Mouse (Mus musculus): ENCODE results near the gene Aqp7. TPM values are rescaled to one million over a fixed set of nuclear protein-coding genes. Genes with fewer than 3 reads are reported as not detected.

Aqp7 gene
- polyA plus RNA-seq, 1 experiment, result 21.5 TPM

DNA sequence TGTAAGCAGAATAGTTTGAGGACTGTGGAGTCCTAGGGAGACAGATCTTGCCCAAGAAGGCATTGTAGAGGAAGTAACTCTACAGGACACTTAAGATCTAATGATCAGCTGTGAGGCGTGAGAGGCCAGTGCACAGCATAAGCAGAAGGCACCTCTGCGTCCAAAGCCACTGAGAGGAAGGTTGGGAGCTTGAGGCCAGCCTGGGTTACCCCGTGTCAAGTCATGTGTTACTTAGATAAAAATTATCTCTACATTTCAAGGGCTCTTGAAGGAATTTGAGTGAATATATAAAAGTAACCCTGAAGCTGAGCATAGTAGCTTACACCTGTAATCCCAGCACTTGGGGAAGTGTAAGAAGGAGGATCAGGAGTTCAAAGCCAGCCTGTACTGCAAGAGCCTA, 34.6 kb downstream of the Aqp7 start:
- peaks cover 49% of the 10 kb centered on the region for H3K36me3 ChIP-seq (ENCODE audit: control insufficient read depth, insufficient read depth, low read length)
- TF ChIP-seq CTCF (IDR thresholded peaks at IDR 0.05; ENCODE audit: extremely low read depth, insufficient read length, insufficient replicate concordance, low read depth, low read length) (no peak), POLR2A (IDR thresholded peaks at IDR 0.05; ENCODE audit: low read depth, low read length) (no peak)
- H3K4me3 ChIP-seq (ENCODE audit: low read depth, low read length), result no peak overlapping the region
- H3K27ac ChIP-seq (ENCODE audit: insufficient read depth, low read depth, low read length), result no peak overlapping the region
- no peaks in the 10 kb centered on the region for H3K27me3 ChIP-seq (ENCODE audit: control insufficient read depth, insufficient read depth, low read length)
- H3K4me1 ChIP-seq (ENCODE audit: control insufficient read depth, insufficient read depth, insufficient read length, low read length), result no peaks in the 10 kb centered on the region
- WGBS, result 74% methylated on average over 3 of the region's 3 CpGs

- 89% methylated on average over 9 of the region's 9 CpGs for WGBS
- Histone ChIP-seq H3K36me3 (ENCODE audit: control insufficient read depth, insufficient read depth, low read length) (peaks cover 79% of the 10 kb centered on the region), H3K4me3 (ENCODE audit: low read depth, low read length) (no peak overlapping the region), H3K4me1 (ENCODE audit: control insufficient read depth, insufficient read depth, insufficient read length, low read length) (no peaks in the 10 kb centered on the region), H3K27ac (ENCODE audit: insufficient read depth, low read depth, low read length) (no peak overlapping the region), H3K27me3 (ENCODE audit: control insufficient read depth, insufficient read depth, low read length) (no peaks in the 10 kb centered on the region)
- no peak for TF ChIP-seq CTCF (IDR thresholded peaks at IDR 0.05; ENCODE audit: extremely low read depth, insufficient read length, insufficient replicate concordance, low read depth, low read length)
- no peak for TF ChIP-seq POLR2A (IDR thresholded peaks at IDR 0.05; ENCODE audit: low read depth, low read length)
Measured at GRCm38 (mm10) chr4:41000842-41001639, 46.9 kb downstream of the Aqp7 start.

DNA sequence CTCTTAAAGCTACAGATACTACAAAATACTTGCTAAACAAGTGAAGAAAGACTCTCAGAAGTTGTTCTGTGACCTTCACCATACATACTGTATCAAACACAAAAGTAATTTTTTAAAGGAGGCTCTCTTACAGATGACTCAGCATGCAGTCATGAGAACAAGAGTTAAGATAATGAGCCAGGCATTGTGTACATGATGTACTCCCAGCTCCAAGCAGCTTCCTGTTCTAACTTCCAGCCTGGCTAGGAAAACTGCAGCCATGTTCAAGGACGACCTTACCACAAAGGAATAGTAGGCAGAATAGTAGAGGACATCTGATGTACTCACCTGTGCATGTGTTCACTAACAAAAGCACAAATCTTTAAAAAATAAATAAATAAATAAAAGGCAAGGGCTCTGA, 47.7 kb downstream of the Aqp7 start:
- Histone ChIP-seq H3K4me3 (ENCODE audit: low read depth, low read length) (no peak overlapping the region), H3K4me1 (ENCODE audit: control insufficient read depth, insufficient read depth, insufficient read length, low read length) (no peaks in the 10 kb centered on the region), H3K27me3 (ENCODE audit: control insufficient read depth, insufficient read depth, low read length) (no peaks in the 10 kb centered on the region), H3K36me3 (ENCODE audit: control insufficient read depth, insufficient read depth, low read length) (peaks cover 82% of the 10 kb centered on the region), H3K27ac (ENCODE audit: insufficient read depth, low read depth, low read length) (no peak overlapping the region)
- WGBS, result 75% methylated on average over 1 of the region's 1 CpGs
- TF ChIP-seq POLR2A (IDR thresholded peaks at IDR 0.05; ENCODE audit: low read depth, low read length) (no peak), CTCF (IDR thresholded peaks at IDR 0.05; ENCODE audit: extremely low read depth, insufficient read length, insufficient replicate concordance, low read depth, low read length) (no peak)

- 86% methylated on average over 4 of the region's 4 CpGs for WGBS
- Histone ChIP-seq H3K36me3 (ENCODE audit: control insufficient read depth, insufficient read depth, low read length) (peaks cover 77% of the 10 kb centered on the region), H3K4me1 (ENCODE audit: control insufficient read depth, insufficient read depth, insufficient read length, low read length) (no peaks in the 10 kb centered on the region)
Measured at GRCm38 (mm10) chr4:40997916-40998315, 50.0 kb downstream of the Aqp7 start.

GRCm38 (mm10) chr4:40996302-40996701, 51.6 kb downstream of the Aqp7 start:
- Histone ChIP-seq H3K27me3 (ENCODE audit: control insufficient read depth, insufficient read depth, low read length) (no peaks in the 10 kb centered on the region), H3K4me3 (ENCODE audit: low read depth, low read length) (no peak overlapping the region), H3K36me3 (ENCODE audit: control insufficient read depth, insufficient read depth, low read length) (peaks cover 78% of the 10 kb centered on the region), H3K27ac (ENCODE audit: insufficient read depth, low read depth, low read length) (no peak overlapping the region), H3K4me1 (ENCODE audit: control insufficient read depth, insufficient read depth, insufficient read length, low read length) (no peaks in the 10 kb centered on the region)
- no peak for TF ChIP-seq POLR2A (IDR thresholded peaks at IDR 0.05; ENCODE audit: low read depth, low read length)
- no peak for TF ChIP-seq CTCF (IDR thresholded peaks at IDR 0.05; ENCODE audit: extremely low read depth, insufficient read length, insufficient replicate concordance, low read depth, low read length)
- 95% methylated on average over 6 of the region's 6 CpGs for WGBS

More at GRCm38 (mm10) chr4:40997916-40998315, 50.0 kb downstream of the Aqp7 start:
- Histone ChIP-seq H3K27ac (ENCODE audit: insufficient read depth, low read depth, low read length) (no peak overlapping the region), H3K4me3 (ENCODE audit: low read depth, low read length) (no peak overlapping the region), H3K27me3 (ENCODE audit: control insufficient read depth, insufficient read depth, low read length) (no peaks in the 10 kb centered on the region)
- TF ChIP-seq POLR2A (IDR thresholded peaks at IDR 0.05; ENCODE audit: low read depth, low read length) (no peak), CTCF (IDR thresholded peaks at IDR 0.05; ENCODE audit: extremely low read depth, insufficient read length, insufficient replicate concordance, low read depth, low read length) (no peak)

GRCm38 (mm10) chr4:40989633-40990032, 58.3 kb downstream of the Aqp7 start:
- H3K27ac ChIP-seq (ENCODE audit: insufficient read depth, low read depth, low read length), result no peak overlapping the region
- H3K4me3 ChIP-seq (ENCODE audit: low read depth, low read length), result no peak overlapping the region
- no peaks in the 10 kb centered on the region for H3K4me1 ChIP-seq (ENCODE audit: control insufficient read depth, insufficient read depth, insufficient read length, low read length)
- WGBS, result 91% methylated on average over 6 of the region's 6 CpGs
- TF ChIP-seq POLR2A (IDR thresholded peaks at IDR 0.05; ENCODE audit: low read depth, low read length), result no peak
- no peak for TF ChIP-seq CTCF (IDR thresholded peaks at IDR 0.05; ENCODE audit: extremely low read depth, insufficient read length, insufficient replicate concordance, low read depth, low read length)
- H3K36me3 ChIP-seq (ENCODE audit: control insufficient read depth, insufficient read depth, low read length), result peaks cover 76% of the 10 kb centered on the region
- no peaks in the 10 kb centered on the region for H3K27me3 ChIP-seq (ENCODE audit: control insufficient read depth, insufficient read depth, low read length)

GRCm38 (mm10) chr4:40983686-40984085, 64.3 kb downstream of the Aqp7 start:
- 77% methylated on average over 1 of the region's 1 CpGs for whole genome bisulfite sequencing
- no peaks in the 10 kb centered on the region for H3K27me3 ChIP-seq (ENCODE audit: control insufficient read depth, insufficient read depth, low read length)

More at GRCm38 (mm10) chr4:40983686-40984085, 64.3 kb downstream of the Aqp7 start:
- Histone ChIP-seq H3K27ac (ENCODE audit: insufficient read depth, low read depth, low read length) (no peak overlapping the region), H3K36me3 (ENCODE audit: control insufficient read depth, insufficient read depth, low read length) (peaks cover 45% of the 10 kb centered on the region), H3K4me1 (ENCODE audit: control insufficient read depth, insufficient read depth, insufficient read length, low read length) (no peaks in the 10 kb centered on the region), H3K4me3 (ENCODE audit: low read depth, low read length) (no peak overlapping the region)
- TF ChIP-seq POLR2A (IDR thresholded peaks at IDR 0.05; ENCODE audit: low read depth, low read length), result no peak
- TF ChIP-seq CTCF (IDR thresholded peaks at IDR 0.05; ENCODE audit: extremely low read depth, insufficient read length, insufficient replicate concordance, low read depth, low read length), result no peak

Other genes with a start within 250 kb of the Aqp7 start
- gene B4galt1, start 194.1 kb downstream of the Aqp7 start, polyA plus RNA-seq (2012; rRNA removed), result 71.3 and 79.4 TPM in 2 replicates
- 3,894 and 7,223 TPM in 2 replicates for gene Spink4, start 128.1 kb downstream of the Aqp7 start, polyA plus RNA-seq (2012; rRNA removed)
- gene Bag1, start 99.8 kb downstream of the Aqp7 start, polyA plus RNA-seq (2012; rRNA removed), result 163 and 200 TPM in 2 replicates
- 2.4 and 5.5 TPM in 2 replicates for gene Chmp5, start 99.7 kb downstream of the Aqp7 start, polyA plus RNA-seq (2012; rRNA removed)
- 6.1 and 11.1 TPM in 2 replicates for gene Nfx1, start 77.2 kb downstream of the Aqp7 start, polyA plus RNA-seq (2012; rRNA removed)
- 100 and 126 TPM in 2 replicates for gene Aqp3, start 50.0 kb upstream of the Aqp7 start, polyA plus RNA-seq (2012; rRNA removed)
- 10.4 and 16.6 TPM in 2 replicates for gene Nol6, start 76.3 kb upstream of the Aqp7 start, polyA plus RNA-seq (2012; rRNA removed)
- 9.2 and 25.3 TPM in 2 replicates for gene Ube2r2, start 87.6 kb upstream of the Aqp7 start, polyA plus RNA-seq (2012; rRNA removed)
- gene Ubap2, start 227.0 kb upstream of the Aqp7 start, polyA plus RNA-seq (2012; rRNA removed), result 60.7 and 80.3 TPM in 2 replicates